Mouse (Mus musculus): ENCODE measurements around the gene Gm11549.

The Gm11549 gene

GRCm38 (mm10) chr3:36478776-36479175 is 42.8 kb downstream of the Gm11549 start:
- peak in 1 of 2 experiments; percentile 16 for DNase-seq

- peak; percentile 39 to 57 for DNase-seq
These were observed 45.1 kb downstream of the Gm11549 start for GRCm38 (mm10) chr3:36476261-36477155.

GRCm38 (mm10) chr3:36475532-36476087 is 46.0 kb downstream of the Gm11549 start, which contains the start of the genes Anxa5 and 1810062G17Rik:
Anxa5 (minus strand) TSS chr3:36475894.
1810062G17Rik (plus strand) TSS chr3:36475937.
- DNase-seq, result peak; percentile 98 to 99

- DNase-seq, result peak in 1 of 2 experiments; percentile 67
These were observed 46.6 kb downstream of the Gm11549 start for GRCm38 (mm10) chr3:36474938-36475483.

GRCm38 (mm10) chr3:36474421-36474820 is 47.2 kb downstream of the Gm11549 start:
- no peak for DNase-seq

- DNase-seq, result no peak
These were observed 48.4 kb downstream of the Gm11549 start for GRCm38 (mm10) chr3:36473222-36473621.

GRCm38 (mm10) chr3:36471856-36472255 is 49.8 kb downstream of the Gm11549 start:
- no peak for DNase-seq

GRCm38 (mm10) chr3:36468871-36469270 is 52.7 kb downstream of the Gm11549 start:
- DNase-seq, result no peak

GRCm38 (mm10) chr3:36467632-36468031 is 54.0 kb downstream of the Gm11549 start:
- no peak for DNase-seq

- no peak for DNase-seq
These were observed 56.1 kb downstream of the Gm11549 start for GRCm38 (mm10) chr3:36465538-36465937.

Measured in kidney, postnatal 4 days (tissue).